Mouse (Mus musculus) macrophage (primary cell): ENCODE measurements around the gene Cd99l2. TPM values are rescaled to one million over a fixed set of nuclear protein-coding genes. Genes with fewer than 3 reads are reported as not detected.

Experiments
- H3K27ac ChIP-seq: fragments of 350-480 bp; formaldehyde crosslinking; 2 replicates; pipeline ENCODE4 v1.9.0; 2021
- H3K36me3 ChIP-seq: fragments of 350-480 bp; formaldehyde crosslinking; 2 replicates; pipeline ENCODE4 v1.9.0; 2021; ENCODE audit errors: inconsistent target
- H3K4me3 ChIP-seq: fragments of 350-480 bp; formaldehyde crosslinking; 2 replicates; pipeline ENCODE4 v1.9.0; 2021; ENCODE audit errors: inconsistent target
- H3K79me2 ChIP-seq: fragments of 350-480 bp; formaldehyde crosslinking; 2 replicates; pipeline ENCODE4 v1.9.0; 2021; ENCODE audit errors: inconsistent target
- WGBS: methylation state at CpG from one replicate; pipeline ENCODE4 v1.1.7; 2026; ENCODE audit warnings: inconsistent platforms; ENCODE audit not compliant: missing documents; 5-methylcytosine and 5-hydroxymethylcytosine counted together
- polyA plus RNA-seq: library from polyadenylated mRNA; stranded (reverse); fragments of 250-400 nt; gene quantifications from 3 replicates; pipeline ENCODE4 v1.2.4, GENCODE M21; 2018; ENCODE audit warnings: inconsistent platforms

The Cd99l2 gene
- polyA plus RNA-seq, 1 experiment from 2014 or later: 15.1 TPM

DNA sequence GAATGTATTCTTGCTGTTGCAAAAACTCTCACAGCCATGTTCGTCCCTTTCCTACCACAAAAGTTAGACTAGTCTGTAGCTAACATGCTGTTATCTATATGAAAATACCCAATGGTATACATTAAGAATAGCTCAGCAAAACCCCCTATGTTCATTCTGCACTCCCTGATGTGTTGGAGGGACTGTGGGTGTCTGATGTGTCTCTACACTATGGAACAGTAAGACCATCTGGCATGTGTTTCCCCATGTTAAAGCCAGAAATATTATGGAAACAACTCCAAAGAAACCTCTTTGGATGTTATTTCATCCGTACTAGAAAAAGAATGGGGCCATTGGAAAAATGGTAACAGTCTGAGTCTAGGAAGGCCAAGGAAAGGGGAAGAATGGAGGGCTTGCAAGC, 57.1 kb downstream of the Cd99l2 start:
- no peaks in the 10 kb centered on the region for H3K79me2 ChIP-seq
- H3K4me3 ChIP-seq: no peak overlapping the region
- H3K36me3 ChIP-seq: no peaks in the 10 kb centered on the region
- H3K27ac ChIP-seq: no peak overlapping the region
- WGBS: 78% methylated on average over 2 of the region's 2 CpGs

DNA sequence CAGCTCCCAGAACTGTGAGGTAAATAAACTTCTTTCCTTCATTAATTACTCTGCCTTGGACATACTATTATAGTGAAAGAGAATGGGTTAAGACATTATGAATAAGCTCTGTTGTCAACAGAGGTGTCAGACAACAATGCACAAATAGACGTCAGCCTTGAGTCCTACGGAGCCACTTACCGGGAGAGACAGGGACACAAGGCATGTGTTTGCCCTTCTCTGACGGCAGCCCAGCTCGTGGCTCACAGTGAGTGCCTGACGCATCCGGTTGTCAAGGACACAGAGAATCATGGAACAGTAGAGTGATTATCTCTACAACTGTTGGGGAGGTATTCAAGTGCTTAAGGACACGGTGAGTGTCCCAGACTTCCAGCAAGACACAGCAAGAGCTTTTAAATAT, 57.8 kb downstream of the Cd99l2 start:
- H3K79me2 ChIP-seq: no peaks in the 10 kb centered on the region
- WGBS: 99% methylated on average over 8 of the region's 8 CpGs
- H3K4me3 ChIP-seq: no peak overlapping the region
- no peaks in the 10 kb centered on the region for H3K36me3 ChIP-seq
- H3K27ac ChIP-seq: no peak overlapping the region

DNA sequence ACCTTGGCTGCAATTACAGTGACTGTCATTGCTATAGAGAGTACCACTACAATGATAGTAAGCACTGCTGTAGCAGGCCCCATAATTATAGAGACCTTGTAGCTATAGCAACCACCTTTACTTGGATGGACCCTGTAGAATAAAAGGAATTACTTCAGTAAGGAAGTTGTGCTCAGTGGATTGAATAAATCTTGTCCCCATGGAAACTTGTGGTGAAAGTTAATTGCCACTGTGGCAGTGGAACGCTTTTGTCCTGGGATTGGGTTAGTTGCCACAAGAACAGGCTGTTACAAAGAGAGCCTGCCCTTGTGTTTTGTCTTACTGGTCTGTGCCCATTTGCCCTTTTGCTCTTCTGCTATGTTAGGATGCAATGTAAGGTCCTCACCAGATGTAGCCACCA, 58.2 kb downstream of the Cd99l2 start:
- H3K79me2 ChIP-seq: no peaks in the 10 kb centered on the region
- no peak overlapping the region for H3K27ac ChIP-seq
- no peaks in the 10 kb centered on the region for H3K36me3 ChIP-seq
- 100% methylated on average over 1 of the region's 1 CpGs for WGBS
- H3K4me3 ChIP-seq: no peak overlapping the region

DNA sequence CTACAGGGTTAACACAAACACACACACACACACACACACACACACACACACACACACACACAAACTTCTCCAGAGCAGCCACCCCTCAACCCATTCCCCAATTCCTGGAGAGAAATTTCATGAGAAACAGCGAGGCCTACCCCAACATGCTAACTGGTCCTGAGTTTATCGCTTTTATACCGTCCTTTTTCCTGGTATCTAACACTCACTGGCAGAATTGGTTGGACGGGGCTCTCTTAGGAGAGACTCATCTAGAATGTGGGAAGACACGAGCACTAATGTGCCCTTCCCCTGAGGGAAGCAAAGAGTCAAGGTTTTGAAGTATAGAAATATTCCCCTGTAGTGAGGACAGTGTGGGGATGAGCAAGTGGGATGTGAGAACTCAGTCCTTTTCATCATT, 61.7 kb downstream of the Cd99l2 start:
- WGBS: 88% methylated on average over 5 of the region's 5 CpGs
- Histone ChIP-seq H3K79me2 (no peaks in the 10 kb centered on the region), H3K27ac (no peak overlapping the region), H3K4me3 (no peak overlapping the region), H3K36me3 (no peaks in the 10 kb centered on the region)

DNA sequence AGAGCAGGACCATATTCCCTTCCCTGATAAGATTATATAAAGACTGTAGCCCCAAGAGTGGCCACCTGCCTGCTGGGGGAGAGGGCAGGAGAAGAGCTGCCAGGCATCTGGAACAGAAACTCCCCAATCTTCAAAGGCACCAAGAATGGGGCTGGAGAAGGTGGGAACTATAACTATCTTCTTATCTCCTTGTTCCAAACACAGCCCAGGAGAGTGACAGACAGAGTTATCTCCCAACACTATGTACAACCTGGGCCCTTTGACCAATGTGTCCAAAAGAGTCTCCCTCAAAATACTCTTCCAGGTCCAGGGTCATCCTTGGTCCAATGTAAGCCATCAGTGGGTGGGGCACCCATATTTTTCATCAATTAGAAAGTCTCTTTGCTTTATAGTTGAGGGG, 65.2 kb downstream of the Cd99l2 start:
- no peaks in the 10 kb centered on the region for H3K36me3 ChIP-seq
- no peak overlapping the region for H3K27ac ChIP-seq
- H3K79me2 ChIP-seq: no peaks in the 10 kb centered on the region
- H3K4me3 ChIP-seq: no peak overlapping the region

DNA sequence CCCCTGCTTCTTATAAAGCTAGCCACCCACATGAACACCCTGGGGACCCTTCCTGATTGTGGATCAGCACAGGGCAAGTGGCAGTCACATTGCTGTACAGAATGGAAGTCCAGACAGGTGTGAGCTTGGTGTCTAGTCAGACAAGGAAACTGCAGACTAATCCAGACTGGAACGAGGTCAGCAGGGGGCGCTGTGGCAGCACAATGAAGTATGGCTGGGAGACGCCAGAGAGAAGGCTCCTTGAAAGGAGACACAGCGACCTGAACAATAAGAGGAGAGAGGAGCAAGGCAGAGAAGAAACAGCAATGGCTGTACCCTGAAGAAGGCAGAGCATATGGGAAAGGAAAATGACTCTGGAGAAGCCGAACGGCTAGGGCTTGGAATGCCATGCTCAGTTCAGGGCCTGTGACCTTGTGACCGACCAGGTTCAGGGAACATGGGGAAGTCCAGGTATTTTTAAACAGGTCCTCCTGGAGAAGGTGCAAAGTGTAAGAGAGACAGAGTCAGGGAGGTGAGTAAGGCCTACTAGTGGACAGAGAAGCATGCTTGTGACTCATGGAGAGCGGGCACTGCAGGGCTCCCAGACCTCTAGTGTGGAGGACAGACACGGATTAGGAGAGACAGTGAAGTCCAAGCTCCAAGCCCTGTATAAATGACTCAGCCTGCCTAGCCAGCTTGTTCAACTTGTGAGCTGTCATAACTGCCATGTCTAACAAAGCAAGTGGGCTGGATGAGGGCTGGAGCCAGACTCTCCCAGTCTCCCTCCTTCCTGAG, 66.7 kb downstream of the Cd99l2 start:
- 55% methylated on average over 9 of the region's 9 CpGs for WGBS
- Histone ChIP-seq H3K36me3 (no peaks in the 10 kb centered on the region), H3K79me2 (no peaks in the 10 kb centered on the region), H3K4me3 (no peak overlapping the region), H3K27ac (no peak overlapping the region)

DNA sequence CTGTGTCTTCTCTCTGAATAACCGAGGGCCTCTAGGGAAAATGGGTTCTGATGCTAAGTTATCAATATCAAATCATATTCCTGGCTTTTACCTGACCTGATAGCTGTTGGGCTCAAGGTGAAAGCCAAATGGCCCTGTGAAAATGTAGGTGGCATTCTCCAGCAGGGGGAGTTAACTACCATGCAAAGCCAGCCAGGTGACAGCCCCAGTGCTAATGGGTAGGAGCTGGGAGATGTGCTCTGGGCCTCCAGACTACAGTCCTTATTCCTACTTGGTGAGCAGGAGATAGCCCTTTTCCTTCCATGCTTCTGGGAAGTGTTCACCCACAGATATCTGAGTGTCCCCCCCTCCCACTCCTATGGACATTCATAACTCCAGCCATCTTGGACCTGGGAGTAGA, 67.8 kb downstream of the Cd99l2 start:
- H3K79me2 ChIP-seq: no peaks in the 10 kb centered on the region
- H3K27ac ChIP-seq: no peak overlapping the region
- no peaks in the 10 kb centered on the region for H3K36me3 ChIP-seq
- H3K4me3 ChIP-seq: no peak overlapping the region
- WGBS: 80% methylated on average over 1 of the region's 1 CpGs

DNA sequence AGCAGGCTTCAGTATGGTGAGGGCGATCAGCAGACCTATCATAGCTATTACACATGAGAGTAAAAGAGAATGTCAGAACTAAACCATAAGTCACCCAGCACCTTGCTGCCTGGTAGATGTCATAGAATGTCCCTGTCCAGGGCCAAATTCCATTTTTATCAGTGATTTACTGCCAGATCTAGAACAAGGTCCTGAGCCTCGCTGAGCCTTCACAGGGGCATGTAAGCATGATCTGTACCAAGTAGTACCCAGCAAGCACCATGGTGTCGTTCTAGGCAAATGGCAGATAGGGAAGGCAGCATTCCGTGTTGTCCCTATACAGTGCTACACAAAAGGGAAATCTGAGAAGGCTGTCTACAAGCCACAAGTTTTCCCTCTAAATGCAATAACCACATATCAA, 79.0 kb downstream of the Cd99l2 start:
- WGBS: 93% methylated on average over 4 of the region's 4 CpGs
- H3K4me3 ChIP-seq: no peak overlapping the region
- no peak overlapping the region for H3K27ac ChIP-seq
- no peaks in the 10 kb centered on the region for H3K79me2 ChIP-seq
- H3K36me3 ChIP-seq: no peaks in the 10 kb centered on the region

DNA sequence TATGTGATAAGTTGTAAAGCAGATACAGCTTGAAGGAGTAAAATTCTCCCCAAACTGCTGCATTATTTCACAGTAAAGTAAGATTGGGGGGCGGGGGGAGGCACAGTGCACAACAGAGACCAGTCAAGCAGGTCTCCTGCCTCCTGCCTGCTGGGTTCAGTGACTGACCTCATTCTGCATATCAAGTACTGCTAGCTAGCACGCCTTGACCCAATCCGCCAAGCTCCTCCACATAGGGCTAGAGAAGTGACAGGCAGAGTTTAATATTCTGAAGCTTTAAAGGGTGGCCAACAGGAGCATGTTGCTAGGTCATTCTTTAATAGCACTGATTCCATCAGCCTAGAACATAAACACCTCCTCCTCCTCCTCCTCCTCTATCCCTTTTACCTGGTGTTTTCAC, 79.9 kb downstream of the Cd99l2 start:
- H3K36me3 ChIP-seq: no peaks in the 10 kb centered on the region
- H3K4me3 ChIP-seq: no peak overlapping the region
- H3K79me2 ChIP-seq: no peaks in the 10 kb centered on the region
- H3K27ac ChIP-seq: no peak overlapping the region
- WGBS: 84% methylated on average over 3 of the region's 3 CpGs

DNA sequence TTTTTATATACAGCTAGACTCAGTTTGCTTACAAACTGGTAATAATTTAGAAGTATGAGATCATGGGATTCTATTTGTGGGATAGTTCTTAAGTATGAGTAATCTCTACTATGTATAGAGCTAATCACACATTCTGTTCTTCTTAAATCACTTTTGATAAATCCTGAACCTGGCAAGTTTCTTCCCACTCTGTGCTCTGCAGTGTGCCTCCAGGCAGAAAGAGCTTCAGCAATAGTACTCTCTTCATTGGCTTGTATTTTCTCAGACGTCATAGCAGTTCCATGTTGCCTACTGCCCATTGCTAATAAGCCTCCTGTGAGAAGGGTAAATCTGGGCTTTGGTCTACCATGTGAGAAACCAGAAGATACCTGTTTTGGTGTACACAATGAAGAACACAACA, 84.3 kb downstream of the Cd99l2 start:
- no peak overlapping the region for H3K27ac ChIP-seq
- H3K4me3 ChIP-seq: no peak overlapping the region
- no peaks in the 10 kb centered on the region for H3K36me3 ChIP-seq
- 92% methylated on average over 1 of the region's 1 CpGs for WGBS
- H3K79me2 ChIP-seq: no peaks in the 10 kb centered on the region

DNA sequence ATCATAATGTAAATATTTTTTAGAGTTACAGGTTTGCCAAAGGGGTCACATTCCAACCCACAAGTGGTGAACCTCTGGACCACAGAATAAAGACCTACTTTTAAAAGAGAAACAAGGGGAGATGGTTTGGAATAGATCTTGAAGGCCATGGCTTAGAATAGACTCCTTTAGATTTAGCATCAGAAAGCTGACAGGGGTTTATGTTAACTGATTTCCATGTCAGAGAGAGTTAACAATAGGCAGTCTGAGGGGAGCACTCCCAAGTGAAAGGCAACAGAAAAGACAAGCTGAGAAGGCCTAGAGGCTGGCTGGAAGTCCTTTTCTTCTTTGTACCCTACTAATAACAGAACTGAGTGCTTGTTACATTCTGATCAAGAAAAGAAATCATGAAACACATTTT, 86.4 kb downstream of the Cd99l2 start:
- no peak overlapping the region for H3K27ac ChIP-seq
- H3K36me3 ChIP-seq: 0 out of 2 replicates have a peak, but pooled peaks cover 3% of the 10 kb centered on the region
- no peak overlapping the region for H3K4me3 ChIP-seq
- H3K79me2 ChIP-seq: no peaks in the 10 kb centered on the region

DNA sequence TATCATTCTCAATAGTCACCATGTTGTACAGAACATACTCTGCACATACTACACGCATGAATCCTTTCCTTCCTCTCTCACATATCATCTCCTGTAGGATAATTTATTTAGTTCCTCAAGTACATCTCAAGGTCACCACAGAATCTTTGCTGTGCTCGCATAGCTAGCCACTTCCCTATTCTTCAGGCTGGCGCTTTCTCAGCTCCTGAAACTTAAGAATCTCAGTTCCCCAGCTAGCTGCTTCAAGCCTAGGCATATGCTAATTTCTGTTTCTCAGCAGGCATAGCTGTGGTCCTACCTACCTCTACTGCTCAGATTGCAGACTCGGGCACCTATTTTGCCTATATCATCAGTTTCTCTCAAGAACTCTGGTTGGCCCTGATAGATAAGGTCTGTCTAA, 96.3 kb downstream of the Cd99l2 start:
- 34% methylated on average over 4 of the region's 4 CpGs for WGBS
- Histone ChIP-seq H3K27ac (no peak overlapping the region), H3K4me3 (no peak overlapping the region), H3K36me3 (no peaks in the 10 kb centered on the region), H3K79me2 (no peaks in the 10 kb centered on the region)

DNA sequence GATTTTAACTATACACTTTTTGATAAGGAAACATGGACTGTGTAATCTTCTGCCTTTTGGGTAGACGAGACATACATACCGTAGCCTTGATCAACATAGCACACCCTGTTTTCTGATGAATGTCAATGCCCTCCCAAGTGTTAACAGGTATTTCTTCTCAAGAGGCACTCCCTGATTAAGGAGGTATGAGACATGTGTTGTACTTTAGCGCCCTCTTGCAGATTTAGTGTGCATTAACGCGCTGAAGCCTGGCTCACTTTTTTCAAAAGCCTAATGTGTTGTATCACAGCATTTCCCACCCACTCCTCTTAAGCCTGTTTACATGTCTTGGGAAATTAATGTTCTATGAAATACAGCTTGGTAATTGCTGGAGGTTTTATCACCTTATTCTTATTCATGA, 111.1 kb downstream of the Cd99l2 start:
- 59% methylated on average over 5 of the region's 5 CpGs for WGBS

DNA sequence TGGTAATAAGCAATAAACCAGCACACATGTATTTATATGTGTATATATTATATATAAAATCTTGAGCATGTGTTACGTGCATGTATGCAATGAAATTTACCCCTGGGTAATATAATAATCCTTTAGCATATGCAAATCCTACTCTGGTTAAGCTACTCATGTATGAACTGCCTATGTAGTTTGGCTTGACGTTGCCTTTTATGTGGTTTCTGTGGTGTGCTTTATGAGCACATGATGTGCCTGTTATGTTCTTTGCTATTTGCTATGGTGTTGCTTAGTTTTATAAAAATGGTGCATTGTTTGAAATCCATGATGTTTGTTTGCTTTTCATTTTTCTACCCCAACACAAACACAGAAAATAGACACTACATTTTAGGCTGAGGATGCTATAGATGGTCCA, 114.2 kb downstream of the Cd99l2 start:
- Histone ChIP-seq H3K4me3 (no peak overlapping the region), H3K36me3 (no peaks in the 10 kb centered on the region), H3K27ac (no peak overlapping the region), H3K79me2 (no peaks in the 10 kb centered on the region)
- 100% methylated on average over 2 of the region's 2 CpGs for WGBS

More for the DNA sequence above, 111.1 kb downstream of the Cd99l2 start:
- no peaks in the 10 kb centered on the region for H3K36me3 ChIP-seq
- no peak overlapping the region for H3K27ac ChIP-seq
- H3K4me3 ChIP-seq: no peak overlapping the region
- H3K79me2 ChIP-seq: no peaks in the 10 kb centered on the region

DNA sequence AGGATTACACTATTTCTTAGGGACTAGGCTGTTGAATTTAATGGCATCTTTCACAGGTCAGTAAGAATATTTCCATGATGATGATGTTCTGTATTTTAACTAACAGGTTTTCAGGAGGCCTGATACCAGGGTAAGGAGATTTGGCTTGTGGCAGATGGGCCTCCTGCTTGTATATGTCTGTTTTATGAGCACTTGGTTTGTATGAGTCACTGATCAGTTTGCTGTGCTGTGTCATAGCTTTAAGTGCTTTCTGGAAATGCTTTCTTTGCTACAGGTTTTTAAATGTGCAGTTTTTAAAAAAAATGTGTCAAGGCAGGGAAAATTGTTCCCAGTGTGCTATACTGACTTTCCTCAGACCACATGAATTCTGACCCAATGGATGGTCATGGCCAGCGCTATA, 115.9 kb downstream of the Cd99l2 start:
- no peaks in the 10 kb centered on the region for H3K79me2 ChIP-seq
- no CpG with 5 or more reads among the region's 1 CpGs for WGBS

More for the DNA sequence above, 115.9 kb downstream of the Cd99l2 start:
- Histone ChIP-seq H3K4me3 (no peak overlapping the region), H3K27ac (no peak overlapping the region), H3K36me3 (no peaks in the 10 kb centered on the region)
